Mouse (Mus musculus) 416B (cell line): ENCODE results near the gene Chrm3.

Experiments used
- DNase-seq: peaks from one replicate; pipeline ENCODE4 v3.0.0; 2011; ENCODE audit warnings: low read depth

The Chrm3 gene

GRCm38 (mm10) chr13:10068927-10069580 lies 291.6 kb downstream of the Chrm3 start:
- DNase-seq, result no peak

- no peak for DNase-seq
Observed at GRCm38 (mm10) chr13:10066829-10067618, 293.6 kb downstream of the Chrm3 start.

GRCm38 (mm10) chr13:10065776-10066175 lies 294.9 kb downstream of the Chrm3 start:
- peak; percentile 59 for DNase-seq

- no peak for DNase-seq
Observed at GRCm38 (mm10) chr13:10062681-10063080, 298.0 kb downstream of the Chrm3 start.

- no peak for DNase-seq
Observed at GRCm38 (mm10) chr13:10058993-10059392, 301.7 kb downstream of the Chrm3 start.

GRCm38 (mm10) chr13:10057644-10058198 lies 302.9 kb downstream of the Chrm3 start:
- DNase-seq, result no peak

- peak; percentile 19 for DNase-seq
Observed at GRCm38 (mm10) chr13:10054086-10054485, 306.6 kb downstream of the Chrm3 start.

GRCm38 (mm10) chr13:10053301-10053889 lies 307.3 kb downstream of the Chrm3 start:
- DNase-seq, result no peak

- DNase-seq, result no peak
Observed at GRCm38 (mm10) chr13:10045651-10046350, 314.8 kb downstream of the Chrm3 start.

GRCm38 (mm10) chr13:10044084-10044483 lies 316.6 kb downstream of the Chrm3 start:
- DNase-seq, result no peak

GRCm38 (mm10) chr13:10033570-10034399 lies 326.9 kb downstream of the Chrm3 start:
- no peak for DNase-seq

GRCm38 (mm10) chr13:10031547-10031946 lies 329.1 kb downstream of the Chrm3 start:
- DNase-seq, result no peak

- no peak for DNase-seq
Observed at GRCm38 (mm10) chr13:10029944-10030343, 330.7 kb downstream of the Chrm3 start.

- no peak for DNase-seq
Observed at GRCm38 (mm10) chr13:10025134-10025533, 335.5 kb downstream of the Chrm3 start.

GRCm38 (mm10) chr13:10023112-10023511 lies 337.5 kb downstream of the Chrm3 start:
- DNase-seq, result no peak

GRCm38 (mm10) chr13:10019252-10019651 lies 341.4 kb downstream of the Chrm3 start:
- peak; percentile 61 for DNase-seq

GRCm38 (mm10) chr13:10002916-10003315 lies 357.7 kb downstream of the Chrm3 start:
- DNase-seq, result no peak

- no peak for DNase-seq
Observed at GRCm38 (mm10) chr13:9997664-9998328, 362.9 kb downstream of the Chrm3 start.

GRCm38 (mm10) chr13:9995852-9996251 lies 364.8 kb downstream of the Chrm3 start:
- DNase-seq, result no peak

- DNase-seq, result no peak
Observed at GRCm38 (mm10) chr13:9993571-9993970, 367.1 kb downstream of the Chrm3 start.

- DNase-seq, result no peak
Observed at GRCm38 (mm10) chr13:9992640-9993039, 368.0 kb downstream of the Chrm3 start.
